Mouse (Mus musculus) liver, postnatal 0 days (tissue): ENCODE data around the gene Mag.

Experiments
- CTCF ChIP-seq: sonication (generic); IDR thresholded peaks from 2 replicates; pipeline ENCODE4 v1.5.1; 2016; ENCODE audit warnings: antibody characterized with exemption, low read depth
- EP300 ChIP-seq: IDR thresholded peaks from 2 replicates; pipeline ENCODE4 v1.6.1; 2016; ENCODE audit warnings: antibody characterized with exemption, low read depth, mild to moderate bottlenecking

DNA sequence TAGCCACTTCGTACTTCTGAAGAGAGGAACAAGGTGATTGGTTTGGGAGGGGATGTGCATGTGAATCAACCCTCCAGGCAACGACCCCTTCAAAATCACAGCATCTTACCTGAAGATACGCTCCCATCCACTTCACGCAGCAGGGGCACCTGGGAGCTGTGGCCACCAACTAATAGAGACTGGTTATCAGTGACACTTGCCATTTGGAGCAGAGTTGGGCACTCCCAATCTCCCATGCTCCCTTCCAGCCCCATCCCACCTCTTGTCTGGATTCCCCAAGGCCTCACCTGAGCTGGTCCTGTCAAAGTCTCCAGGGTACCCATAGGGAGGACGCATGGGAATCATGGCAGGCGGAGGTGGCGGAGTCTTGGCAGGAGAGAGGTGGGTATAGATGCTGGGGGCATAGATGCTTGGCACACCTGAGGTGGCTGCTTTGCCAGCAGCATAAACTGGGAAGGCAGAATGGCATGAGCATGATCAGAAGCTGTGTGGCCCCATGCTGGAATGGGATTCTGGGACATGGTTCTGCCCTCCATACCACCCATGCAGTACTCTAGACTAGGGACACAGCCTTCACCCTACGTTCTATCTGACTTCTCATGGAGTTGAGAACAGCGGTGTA is 44.3 kb upstream of the Mag start:
- TF ChIP-seq CTCF, result no peak
- no peak for TF ChIP-seq EP300
